Mouse (Mus musculus) A20 (cell line): ENCODE results near the gene Cc2d1b.
A peak's percentile ranks its signal among the peaks of the same experiment; 100 is the strongest.

Source experiments
- DNase-seq: peaks from one replicate; pipeline ENCODE4 v3.0.0-alpha.2; 2011; ENCODE audit warnings: low read depth, low spot score

The Cc2d1b gene

DNA sequence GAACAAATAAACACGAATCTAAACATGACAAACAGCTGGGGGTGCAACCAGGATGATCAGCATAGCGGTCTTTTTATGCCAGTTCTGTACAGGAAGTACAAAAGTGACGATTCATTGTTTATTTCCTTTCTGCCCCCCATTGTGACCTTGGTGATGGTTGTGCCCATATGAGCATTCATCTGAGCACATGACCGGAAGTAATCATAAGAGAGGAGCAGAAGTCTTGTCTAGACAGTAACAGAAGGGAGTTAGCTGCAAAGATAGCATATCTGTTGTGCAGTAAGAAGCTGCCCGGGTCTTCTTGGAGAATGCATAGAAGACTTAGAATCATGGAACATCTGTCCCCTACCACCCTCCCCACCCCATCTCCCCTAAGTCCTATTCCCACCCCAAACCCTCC lies 19.0 kb downstream of the Cc2d1b start:
- peak; percentile 27 for DNase-seq

DNA sequence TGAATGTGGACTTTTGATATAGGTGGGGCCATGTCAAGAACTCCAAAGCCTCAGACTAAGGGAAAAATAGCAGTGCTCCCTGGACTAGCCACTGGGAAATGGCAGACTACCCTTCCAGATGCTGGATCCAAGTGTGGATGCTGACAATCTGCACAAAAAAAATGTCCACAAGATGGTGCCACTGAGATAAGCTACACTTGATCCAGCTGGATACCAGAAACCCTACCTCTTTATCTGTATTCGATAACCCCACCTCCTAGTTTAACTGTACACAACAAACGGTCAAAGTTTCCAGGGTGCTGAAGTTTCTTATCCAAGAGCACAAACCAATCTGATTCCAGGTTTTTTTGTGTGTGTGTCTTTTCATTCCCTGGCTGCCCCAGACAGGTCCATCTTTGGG lies 44.7 kb downstream of the Cc2d1b start:
- DNase-seq, result peak; percentile 26
